10 mouse cellular contexts compared by ENCODE assay signal in genomic region chr13:40649096-40650035, GRCm38 (mm10).
DNase-seq lines count a peak whose midpoint lies in the region; ATAC-seq and TF ChIP-seq lines count a peak whose summit lies in the region.
"Had no signal": no experiment of that assay in that cellular context is flagged by ENCODE, and none has a peak within 500 bp of the region (broad histone marks: within the 10 kb centered on the region; RNA-seq: fewer than 3 reads in every experiment).

No protein-coding gene starts in this region.

- H3K9ac ChIP-seq in kidney, postnatal 0 days (ENCODE audit: low read depth, low read length): no peak overlapping the region
- no peak overlapping the region for H3K9ac ChIP-seq in embryonic facial prominence, embryonic 11.5 days (replicated peaks; ENCODE audit: low read length)
- no peak overlapping the region for H3K9ac ChIP-seq in neural tube, embryonic 15.5 days (replicated peaks)
- H3K9ac ChIP-seq: limb, embryonic 15.5 days had no signal

- H3K4me3 ChIP-seq in kidney, postnatal 0 days (replicated peaks; ENCODE audit: low read depth, low read length): no peak overlapping the region
- H3K4me3 ChIP-seq in embryonic facial prominence, embryonic 11.5 days (ENCODE audit: low read depth, low read length): no peak overlapping the region
- H3K4me3 ChIP-seq in limb, embryonic 10.5 days: no peak overlapping the region
- no peak overlapping the region for H3K4me3 ChIP-seq in neural tube, embryonic 15.5 days (replicated peaks)
- H3K4me3 ChIP-seq: limb, embryonic 15.5 days had no signal

- ATAC-seq in kidney, postnatal 0 days (replicated peaks; ENCODE audit: low FRiP score, low read depth): no peak
- no peak for ATAC-seq in embryonic facial prominence, embryonic 11.5 days (replicated peaks; ENCODE audit: insufficient number of reproducible peaks, low FRiP score, low TSS enrichment, low read depth)
- ATAC-seq in neural tube, embryonic 15.5 days (ENCODE audit: low FRiP score): peak; percentile 41; the same call in 1 of the 2 replicates

- H3K27ac ChIP-seq in kidney, postnatal 0 days: no peak overlapping the region
- no peak overlapping the region for H3K27ac ChIP-seq in embryonic facial prominence, embryonic 11.5 days (replicated peaks; ENCODE audit: low read depth, low read length)
- H3K27ac ChIP-seq in limb, embryonic 10.5 days: peak overlapping the region; percentile 50
- no peak overlapping the region for H3K27ac ChIP-seq in neural tube, embryonic 15.5 days (replicated peaks)
- H3K27ac ChIP-seq: limb, embryonic 15.5 days had no signal

- no peaks in the 10 kb centered on the region for H3K4me1 ChIP-seq in kidney, postnatal 0 days (replicated peaks; ENCODE audit: insufficient read depth, low read length)
- no peaks in the 10 kb centered on the region for H3K4me1 ChIP-seq in embryonic facial prominence, embryonic 11.5 days (ENCODE audit: control insufficient read depth, insufficient read depth, low read length)
- H3K4me1 ChIP-seq in limb, embryonic 10.5 days: peaks cover 44% of the 10 kb centered on the region
- H3K4me1 ChIP-seq in neural tube, embryonic 15.5 days: peaks cover 9% of the 10 kb centered on the region; the same call in 1 of the 2 replicates
- H3K4me1 ChIP-seq: limb, embryonic 15.5 days had no signal

- WGBS in kidney, postnatal 0 days: 40% methylated on average over 10 of the region's 10 CpGs
- WGBS in embryonic facial prominence, embryonic 11.5 days: 24% methylated on average over 10 of the region's 10 CpGs
- WGBS in limb, embryonic 10.5 days: 34% methylated on average over 10 of the region's 10 CpGs
- WGBS in neural tube, embryonic 15.5 days: 38% methylated on average over 10 of the region's 10 CpGs

- H3K27me3 ChIP-seq in kidney, postnatal 0 days (ENCODE audit: insufficient read depth, low read length): no peaks in the 10 kb centered on the region
- no peaks in the 10 kb centered on the region for H3K27me3 ChIP-seq in embryonic facial prominence, embryonic 11.5 days (ENCODE audit: control insufficient read depth, insufficient read depth, low read length)
- peaks cover 10% of the 10 kb centered on the region for H3K27me3 ChIP-seq in limb, embryonic 10.5 days (ENCODE audit: low read depth, poor library complexity, severe bottlenecking)
- H3K27me3 ChIP-seq in neural tube, embryonic 15.5 days (replicated peaks): no peaks in the 10 kb centered on the region

- H3K9me3 ChIP-seq in kidney, postnatal 0 days (replicated peaks; ENCODE audit: low read length): no peaks in the 10 kb centered on the region
- no peaks in the 10 kb centered on the region for H3K9me3 ChIP-seq in embryonic facial prominence, embryonic 11.5 days (replicated peaks; ENCODE audit: control insufficient read depth, low read length)
- H3K9me3 ChIP-seq in limb, embryonic 10.5 days (replicated peaks): no peaks in the 10 kb centered on the region
- H3K9me3 ChIP-seq in neural tube, embryonic 15.5 days (replicated peaks): no peaks in the 10 kb centered on the region
- H3K9me3 ChIP-seq: limb, embryonic 15.5 days had no signal

- H3K36me3 ChIP-seq in kidney, postnatal 0 days (ENCODE audit: insufficient read depth, low read length): no peaks in the 10 kb centered on the region
- no peaks in the 10 kb centered on the region for H3K36me3 ChIP-seq in embryonic facial prominence, embryonic 11.5 days (replicated peaks; ENCODE audit: control insufficient read depth, insufficient read depth, low read depth, low read length)
- H3K36me3 ChIP-seq in limb, embryonic 10.5 days: no peaks in the 10 kb centered on the region
- no peaks in the 10 kb centered on the region for H3K36me3 ChIP-seq in neural tube, embryonic 15.5 days
- H3K36me3 ChIP-seq: limb, embryonic 15.5 days had no signal

- H3K4me2 ChIP-seq in kidney, postnatal 0 days (ENCODE audit: low read length): peak overlapping the region; percentile 13; the same call in 1 of the 2 replicates
- no peak overlapping the region for H3K4me2 ChIP-seq in embryonic facial prominence, embryonic 11.5 days (ENCODE audit: low read depth, low read length)
- H3K4me2 ChIP-seq in neural tube, embryonic 15.5 days: peak overlapping the region; percentile 23
- H3K4me2 ChIP-seq: limb, embryonic 15.5 days had no signal

- DNase-seq in kidney, postnatal 0 days (ENCODE audit: low spot score): no peak
- no peak for DNase-seq in kidney, adult 18-20 months
- peak; percentile 17 for DNase-seq in embryonic facial prominence, embryonic 11.5 days (ENCODE audit: low spot score)
- no peak for DNase-seq in limb, embryonic 10.5 days (ENCODE audit: low spot score)
- no peak for DNase-seq in adrenal gland, adult 18-20 months (ENCODE audit: low spot score in 2 of 2)
- no peak for DNase-seq in left cerebral cortex, adult 9 months (ENCODE audit: low spot score in 2 of 2)
- DNase-seq: heart, postnatal 36 days; thymus, postnatal 4 days had no signal

- no peak for TF ChIP-seq CTCF in kidney, postnatal 0 days (IDR thresholded peaks at IDR 0.05; ENCODE audit: low read depth)
